Mouse (Mus musculus) left cerebral cortex, adult 8-10 months (tissue): Measurements from ENCODE around the gene Adcy2. TPM values are rescaled to one million over a fixed set of nuclear protein-coding genes. Genes with fewer than 3 reads are reported as not detected.

Source experiments
- DNase-seq, 2 experiments: peaks; one replicate each; pipeline ENCODE4 v3.0.0; 2022; ENCODE audit warnings: low spot score in 2 of 2
- total RNA-seq, 4 experiments: library from RNA; stranded (reverse); gene quantifications; 2 replicates each; pipeline ENCODE4 v1.2.4; 2022

Adcy2 gene
- total RNA-seq, 4 experiments from 2014 or later, result 113 to 130 (median 124) TPM

DNA sequence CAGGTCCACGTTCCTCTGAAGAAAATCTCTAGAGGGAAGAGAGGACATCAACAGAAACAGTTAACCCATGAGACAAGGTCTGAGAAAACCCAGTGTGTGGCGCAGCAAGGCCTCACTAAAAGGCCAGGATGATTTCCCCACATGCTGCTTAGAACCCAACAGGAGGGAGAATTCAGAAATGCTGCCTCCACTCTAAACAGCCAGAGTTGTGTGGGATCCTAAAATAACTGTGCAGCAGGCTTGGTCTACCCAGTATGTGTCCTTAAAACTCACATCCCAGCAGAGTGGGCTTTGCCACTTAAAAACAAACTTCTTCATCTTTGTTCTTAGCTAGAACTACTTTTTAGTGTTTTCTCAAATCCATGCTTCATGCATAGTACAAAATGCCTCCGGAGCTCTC lies 26.2 kb downstream of the Adcy2 start:
- DNase-seq, result peak in 1 of 2 experiments; percentile 28

DNA sequence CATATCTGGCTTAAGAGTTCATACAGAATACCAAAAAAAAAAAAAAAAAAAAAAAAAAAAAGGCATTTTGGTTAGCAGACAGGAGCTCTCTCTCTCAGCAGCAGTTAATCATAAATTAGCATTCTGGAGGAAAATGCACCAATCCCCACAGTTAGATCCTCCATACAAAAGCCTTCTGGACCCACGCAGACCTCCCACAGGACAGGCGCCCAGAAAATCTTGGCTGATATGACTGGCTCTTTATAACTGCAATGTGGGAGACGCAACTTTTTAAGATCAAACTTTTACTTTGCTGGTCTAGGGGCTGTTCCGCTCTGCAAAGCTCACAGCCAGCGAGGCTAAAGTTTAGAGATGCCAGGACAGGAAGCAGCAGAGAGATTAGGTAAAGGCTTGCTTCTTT lies 37.8 kb downstream of the Adcy2 start:
- DNase-seq, result peak in 1 of 2 experiments; percentile 48

DNA sequence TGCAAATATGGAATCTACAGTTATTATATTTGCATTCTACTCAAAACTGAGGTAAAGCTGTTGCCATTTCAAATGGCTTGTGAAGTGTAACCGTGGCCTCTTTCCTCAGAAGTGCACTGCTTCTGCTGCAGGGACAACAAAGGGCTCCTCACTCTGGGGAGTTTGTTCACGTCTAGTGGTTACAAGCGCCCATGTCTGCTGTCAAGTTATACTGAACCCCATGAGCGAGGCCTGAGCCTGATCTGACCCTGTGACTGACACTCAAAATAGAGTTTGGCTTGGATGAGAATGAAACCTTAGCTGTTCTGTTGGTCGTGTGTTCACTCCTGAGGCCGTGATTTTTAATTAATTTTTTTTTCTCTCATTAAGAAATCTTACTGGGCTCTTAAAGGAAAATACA lies 38.8 kb downstream of the Adcy2 start:
- DNase-seq, result no peak

DNA sequence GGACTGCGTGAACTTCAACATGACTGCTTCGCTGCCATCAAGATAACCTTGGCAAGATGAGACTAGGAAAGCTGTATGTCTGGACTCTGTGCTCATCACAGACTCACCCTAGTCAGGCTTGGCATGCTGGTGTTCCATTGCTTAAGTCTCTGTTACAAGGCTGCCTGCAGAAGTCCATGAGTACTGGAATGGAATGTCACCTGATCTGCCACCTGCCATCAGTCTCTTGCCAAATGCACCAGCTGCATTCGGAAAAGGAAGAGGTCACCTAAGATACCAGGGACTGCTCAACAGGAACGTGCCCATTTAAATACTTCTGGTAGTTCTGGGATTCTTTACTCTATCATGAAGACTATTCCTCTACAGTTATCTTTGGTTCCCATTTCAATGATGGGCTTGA lies 39.9 kb downstream of the Adcy2 start:
- DNase-seq, result no peak

DNA sequence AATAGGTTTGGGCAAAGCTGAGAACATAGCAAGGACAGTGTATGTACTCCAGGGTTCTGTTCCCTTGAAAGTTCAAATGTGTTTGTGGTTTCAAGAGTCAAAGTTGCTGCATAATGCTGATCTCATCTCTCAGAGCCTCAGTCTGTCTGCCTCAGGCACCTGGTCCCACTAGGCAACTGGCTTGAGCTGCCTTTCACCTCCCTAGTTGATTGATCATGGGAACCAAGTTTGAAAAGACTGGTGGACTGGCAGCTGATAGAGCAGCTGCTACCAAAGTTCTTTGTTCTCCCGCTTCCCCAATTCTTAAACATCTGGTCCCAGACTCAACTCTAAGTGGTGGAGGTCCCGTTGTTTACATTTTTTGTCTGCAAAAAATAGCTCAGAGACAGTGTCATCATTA lies 56.6 kb downstream of the Adcy2 start:
- no peak for DNase-seq

DNA sequence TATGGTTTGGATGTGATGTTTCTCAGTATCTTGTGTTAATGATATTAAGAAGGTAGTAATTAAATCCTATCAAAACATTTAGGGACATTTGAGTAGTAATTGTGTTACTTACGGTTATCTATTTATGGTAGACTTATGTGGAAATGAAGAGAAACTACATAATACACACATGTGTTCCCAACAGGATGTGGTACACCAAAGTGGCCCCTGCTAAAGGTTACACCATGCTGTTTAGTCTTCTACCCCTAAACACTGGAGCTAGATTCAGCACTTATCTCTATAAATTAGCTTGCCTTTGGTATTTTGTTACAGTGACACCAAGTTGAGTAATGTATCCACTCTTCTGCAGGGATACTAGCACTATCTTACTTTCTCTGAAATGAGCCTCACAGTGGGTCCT lies 57.9 kb downstream of the Adcy2 start:
- DNase-seq, result no peak

DNA sequence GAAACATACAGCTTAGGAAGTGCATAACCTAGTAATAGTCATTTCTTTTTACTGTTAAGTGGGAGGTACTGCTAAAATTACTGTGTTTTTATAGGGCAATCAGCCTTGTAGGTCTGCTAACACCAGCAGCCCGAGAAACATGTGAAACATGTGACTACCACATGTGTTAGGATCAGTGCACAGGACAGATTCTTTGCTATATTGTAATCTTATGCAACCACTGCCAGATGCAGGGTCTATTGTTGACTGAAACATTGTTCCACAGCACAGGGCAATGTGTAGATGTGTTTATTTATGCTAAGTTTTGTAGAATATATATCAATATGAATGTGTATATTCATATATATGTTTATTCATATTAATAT lies 67.1 kb downstream of the Adcy2 start:
- no peak for DNase-seq

DNA sequence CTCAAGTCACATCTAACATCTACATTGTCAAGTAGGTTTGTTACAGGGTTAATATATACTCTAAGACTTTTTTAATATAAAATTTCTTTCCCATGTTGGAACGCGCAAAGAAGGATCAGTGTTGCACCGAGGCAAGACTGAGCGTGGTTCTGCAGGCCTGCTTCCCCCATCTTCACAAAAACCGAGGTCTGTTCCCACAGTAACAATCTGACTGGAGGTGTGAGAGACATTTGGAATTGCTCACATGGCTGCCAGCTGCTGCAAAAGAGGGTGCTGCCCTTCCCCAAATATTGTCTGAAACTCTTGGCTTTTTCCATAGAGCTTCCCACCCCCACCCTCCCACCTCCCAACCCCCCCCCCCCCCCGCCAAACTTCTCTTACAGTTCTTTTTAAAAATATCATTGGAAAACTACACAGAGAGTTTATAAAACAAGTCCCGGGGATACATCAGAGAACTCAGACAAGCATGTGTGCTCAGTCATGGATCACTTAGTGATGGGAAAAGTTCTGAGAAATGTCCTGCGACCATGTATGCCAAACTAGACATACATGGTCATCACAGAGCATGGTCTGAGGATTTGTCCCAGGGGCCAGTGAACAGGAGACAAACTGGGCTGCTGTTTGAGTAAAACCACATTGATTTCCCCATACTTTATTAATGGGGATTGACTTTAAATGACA lies 67.6 kb downstream of the Adcy2 start:
- DNase-seq, result peak in 1 of 2 experiments; percentile 46

DNA sequence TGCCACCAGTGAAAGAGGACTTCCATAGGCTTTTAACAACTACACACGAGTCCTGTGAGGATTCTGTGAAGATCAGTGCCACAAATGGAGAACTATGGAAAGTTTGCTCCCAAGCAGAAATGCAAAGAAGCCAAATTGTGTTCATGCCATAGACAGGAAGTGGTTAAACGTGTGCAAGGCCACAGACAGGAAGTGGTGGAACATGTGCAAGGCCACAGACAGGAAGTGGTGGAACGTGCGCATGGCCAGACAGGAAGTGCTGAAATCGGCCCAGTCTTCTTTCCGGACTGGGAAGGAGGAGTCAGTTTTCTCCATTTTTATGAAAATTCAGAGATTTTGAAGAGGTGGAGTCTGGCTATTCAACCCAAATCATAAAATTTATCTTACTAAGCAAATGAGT lies 70.9 kb downstream of the Adcy2 start:
- DNase-seq, result no peak

DNA sequence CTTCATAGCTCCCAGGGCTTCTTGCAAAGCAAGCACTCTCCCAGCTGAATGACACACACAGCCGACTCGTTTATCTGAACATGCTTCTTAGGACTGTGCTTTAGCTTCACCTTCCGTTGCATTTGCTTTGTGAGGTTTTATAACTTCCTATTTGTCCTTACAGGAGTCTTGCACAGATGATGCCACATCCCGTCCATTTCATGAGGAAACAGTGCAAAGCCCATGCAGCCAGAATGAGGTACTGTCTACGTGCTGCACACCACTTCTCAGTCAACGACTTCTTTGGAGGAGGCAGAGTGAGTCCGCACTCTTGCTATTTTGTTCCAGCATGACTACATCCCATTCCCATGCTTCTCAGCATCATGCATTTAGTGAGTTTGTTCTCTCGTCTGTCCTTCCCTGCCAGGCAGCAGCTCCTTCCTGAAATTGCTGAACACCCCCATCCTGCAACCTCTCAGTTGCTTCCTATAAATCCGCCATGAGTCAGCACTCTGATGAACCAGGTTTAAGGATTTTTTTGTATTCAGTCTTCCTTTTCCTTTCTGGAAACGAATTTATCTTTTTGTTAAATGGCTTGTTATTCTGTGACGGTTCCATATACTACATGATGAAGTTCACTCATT lies 85.6 kb downstream of the Adcy2 start:
- DNase-seq, result peak in 1 of 2 experiments; percentile 31

DNA sequence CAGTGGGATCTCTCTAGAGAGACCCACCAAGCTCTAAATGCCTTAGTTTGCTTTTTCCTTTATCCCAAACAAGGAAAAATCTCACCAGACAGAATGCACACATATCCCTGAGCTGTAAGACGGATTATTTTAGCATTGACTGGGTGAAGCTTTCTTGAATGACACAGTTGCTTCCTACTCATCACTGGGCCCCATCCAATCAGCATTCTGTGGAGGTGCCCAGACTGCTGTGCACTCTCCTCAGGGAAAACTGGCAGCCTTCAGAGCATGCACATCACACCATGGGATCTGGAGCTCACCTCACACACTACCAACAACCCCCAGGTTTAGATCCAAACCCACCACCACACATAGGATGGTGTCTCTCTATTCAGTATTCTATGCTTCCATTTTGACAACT lies 92.7 kb downstream of the Adcy2 start:
- peak in 1 of 2 experiments; percentile 61 for DNase-seq

DNA sequence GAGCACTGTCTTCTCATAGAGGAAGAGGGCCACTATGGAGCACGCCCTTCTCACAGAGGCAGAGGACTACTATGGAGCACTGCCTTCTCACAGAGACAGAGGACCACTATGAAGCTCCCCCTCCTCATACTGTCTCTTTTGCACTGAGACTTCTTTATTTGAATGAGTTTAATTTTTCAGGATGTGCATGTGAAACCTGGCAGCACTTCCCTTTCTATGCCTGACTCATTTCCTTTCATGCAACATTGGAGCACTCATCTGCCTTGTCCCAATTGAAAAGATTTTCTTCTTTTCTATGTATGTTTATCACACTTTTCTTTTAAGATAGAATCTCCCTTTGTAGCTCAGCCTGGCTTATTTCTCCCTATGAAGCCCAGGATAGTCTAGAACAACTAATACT lies 96.6 kb downstream of the Adcy2 start:
- DNase-seq, result no peak

DNA sequence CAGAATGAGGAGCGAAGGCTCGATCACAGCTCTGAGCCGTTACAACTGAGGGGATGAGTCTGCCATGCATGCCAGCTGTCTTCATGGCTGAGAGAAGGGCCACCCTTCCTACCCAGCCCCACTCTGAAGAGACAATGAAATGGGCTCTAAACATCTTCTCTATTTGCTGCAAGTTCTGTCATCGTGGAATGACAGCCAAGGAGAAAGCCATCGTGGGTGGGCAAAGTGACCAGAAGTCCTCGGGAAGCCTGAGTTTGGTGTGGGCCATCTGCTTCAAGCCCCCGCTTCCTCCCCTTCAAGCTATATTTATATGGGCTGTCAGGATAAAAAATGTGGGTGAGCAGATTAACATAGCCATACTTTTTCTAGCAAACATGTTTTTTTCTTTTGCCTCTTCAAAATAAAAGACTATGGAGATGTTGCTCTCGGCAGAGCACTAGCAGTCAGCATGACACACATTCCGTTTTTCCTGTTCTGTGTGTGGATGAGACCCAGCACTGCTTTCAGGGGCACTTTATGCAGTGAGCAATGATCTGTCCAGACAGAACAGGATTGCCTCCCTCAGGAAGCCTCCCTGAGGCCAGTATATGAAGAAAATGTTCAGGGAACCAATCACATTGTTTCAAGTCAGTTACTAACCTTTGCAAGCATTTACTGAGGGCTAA lies 109.3 kb downstream of the Adcy2 start:
- peak in 1 of 2 experiments; percentile 83 for DNase-seq

DNA sequence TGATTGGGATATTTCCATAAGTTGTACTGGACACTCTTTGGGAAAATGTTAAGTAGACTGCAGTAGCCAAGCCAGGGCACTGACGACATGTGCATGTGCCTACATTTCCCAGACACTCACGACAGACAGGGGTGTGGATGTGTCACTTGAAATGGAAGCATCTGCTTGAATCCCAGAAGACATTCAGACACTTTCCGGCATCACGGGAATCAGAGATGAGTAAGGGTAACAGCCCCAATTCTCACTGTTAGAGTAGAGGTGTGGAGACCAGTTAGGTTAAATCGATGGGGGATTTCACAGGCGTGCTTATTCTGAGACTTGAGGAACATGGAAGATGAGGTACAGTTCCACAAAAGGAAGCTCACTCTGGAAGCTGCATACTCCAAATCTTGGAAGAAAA lies 130.6 kb downstream of the Adcy2 start:
- DNase-seq, result no peak

DNA sequence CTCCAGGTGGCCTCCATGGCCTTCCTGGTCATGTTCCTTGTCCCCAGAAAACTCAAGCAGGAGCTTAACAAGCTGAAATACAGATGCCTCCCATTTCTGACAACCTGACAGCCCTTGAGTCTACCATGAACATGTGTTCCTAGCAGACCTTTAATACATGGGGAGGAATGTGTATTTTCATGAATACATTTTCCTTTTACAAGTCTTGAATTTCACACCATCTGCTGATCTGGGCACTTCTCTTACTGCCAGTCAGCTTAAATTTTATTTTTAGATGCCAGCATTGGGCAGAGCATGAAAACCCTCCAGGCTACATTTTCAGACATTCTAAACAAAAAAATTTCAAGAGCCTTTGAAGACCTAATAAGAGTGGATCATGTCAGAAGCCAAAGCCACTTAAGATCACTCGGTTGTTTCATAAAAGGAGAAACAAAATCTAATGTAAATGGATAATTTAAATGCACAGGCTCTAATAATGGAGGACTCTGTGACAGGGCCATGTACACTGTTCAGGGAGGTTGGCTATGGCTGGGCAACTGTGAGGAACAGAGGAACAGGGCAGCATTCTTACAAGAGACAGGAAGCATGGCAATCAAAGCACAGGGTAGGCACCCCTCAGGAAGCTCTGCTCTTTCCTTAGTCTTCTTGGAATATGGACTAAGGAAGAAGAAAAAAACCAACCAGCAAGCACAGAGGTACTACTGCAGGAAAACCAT lies 131.2 kb downstream of the Adcy2 start:
- DNase-seq, result no peak

DNA sequence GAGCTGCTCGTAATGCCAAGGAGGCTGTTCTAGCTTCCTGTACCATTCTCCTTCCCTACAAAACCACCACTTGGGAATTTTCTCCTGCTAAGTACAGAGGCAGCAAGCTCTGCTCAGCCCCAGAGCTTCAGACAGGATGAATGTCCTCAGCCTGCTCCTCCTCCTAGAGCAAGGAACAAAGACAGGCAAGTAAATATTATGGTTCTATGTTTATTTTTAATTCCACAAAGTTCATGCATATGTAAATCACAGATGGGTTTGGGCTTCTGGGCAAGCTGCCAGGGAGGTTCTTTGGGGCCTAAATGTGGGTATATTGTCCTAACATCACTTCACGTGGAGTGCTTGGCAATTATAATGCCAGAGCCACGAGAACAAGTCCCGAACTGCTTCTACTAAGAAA lies 139.3 kb downstream of the Adcy2 start:
- no peak for DNase-seq

DNA sequence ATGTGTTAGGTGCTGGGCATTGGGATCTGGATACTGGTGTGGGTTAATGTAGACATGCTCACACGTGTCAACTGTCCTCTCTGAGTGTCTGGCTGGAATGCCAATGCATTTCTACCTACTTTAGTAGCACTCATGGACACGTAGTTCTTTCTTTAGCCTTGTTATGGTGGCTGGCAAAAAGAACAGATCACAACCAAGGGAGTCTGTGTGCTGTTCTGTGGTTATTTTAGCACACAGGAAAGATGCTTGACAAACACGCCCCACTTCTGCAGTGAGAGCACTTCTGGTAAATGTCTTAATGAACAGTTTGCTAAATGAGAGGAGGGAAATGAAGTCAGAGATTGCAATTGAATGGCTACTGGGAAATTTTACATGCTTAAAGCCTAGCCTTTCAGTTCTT lies 151.1 kb downstream of the Adcy2 start:
- no peak for DNase-seq

DNA sequence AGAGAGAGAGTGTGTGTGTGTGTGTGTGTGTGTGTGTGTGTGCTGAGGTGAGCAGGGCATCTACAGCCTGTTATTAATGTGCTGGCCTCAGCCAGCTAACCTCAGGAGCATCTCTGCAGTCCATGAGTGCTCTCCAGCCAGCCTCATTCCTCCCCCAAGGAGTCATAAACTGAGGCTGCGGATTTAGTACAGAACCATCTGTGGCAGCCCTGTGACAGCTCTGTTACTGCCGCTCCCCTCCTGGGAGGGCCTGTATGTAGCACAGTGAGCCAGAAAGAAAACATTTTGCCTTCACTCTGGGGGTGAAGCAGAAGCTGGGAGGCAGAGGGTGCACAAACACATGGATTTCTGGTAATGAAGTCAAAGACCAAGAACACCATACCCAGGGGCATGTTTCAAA lies 159.8 kb downstream of the Adcy2 start:
- DNase-seq, result no peak

DNA sequence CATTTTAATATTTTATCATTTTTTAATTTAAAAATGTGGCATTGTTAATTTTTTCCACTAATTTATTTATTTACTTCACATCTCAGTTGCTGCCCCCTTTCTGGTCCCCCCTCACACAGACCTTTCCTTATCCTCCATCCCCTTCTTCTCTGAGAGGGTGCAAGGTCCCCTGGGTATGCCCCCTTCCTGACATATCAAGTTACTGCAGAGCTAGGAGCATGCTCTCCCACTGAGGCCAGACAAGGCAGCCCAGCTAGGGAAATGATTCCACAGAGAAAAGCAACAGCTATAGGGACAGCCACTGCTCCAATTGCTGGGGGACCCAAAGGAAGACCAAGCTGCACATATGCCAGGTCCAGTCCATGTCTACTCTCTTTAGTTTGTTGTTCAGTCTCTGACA lies 163.2 kb downstream of the Adcy2 start:
- DNase-seq, result no peak

DNA sequence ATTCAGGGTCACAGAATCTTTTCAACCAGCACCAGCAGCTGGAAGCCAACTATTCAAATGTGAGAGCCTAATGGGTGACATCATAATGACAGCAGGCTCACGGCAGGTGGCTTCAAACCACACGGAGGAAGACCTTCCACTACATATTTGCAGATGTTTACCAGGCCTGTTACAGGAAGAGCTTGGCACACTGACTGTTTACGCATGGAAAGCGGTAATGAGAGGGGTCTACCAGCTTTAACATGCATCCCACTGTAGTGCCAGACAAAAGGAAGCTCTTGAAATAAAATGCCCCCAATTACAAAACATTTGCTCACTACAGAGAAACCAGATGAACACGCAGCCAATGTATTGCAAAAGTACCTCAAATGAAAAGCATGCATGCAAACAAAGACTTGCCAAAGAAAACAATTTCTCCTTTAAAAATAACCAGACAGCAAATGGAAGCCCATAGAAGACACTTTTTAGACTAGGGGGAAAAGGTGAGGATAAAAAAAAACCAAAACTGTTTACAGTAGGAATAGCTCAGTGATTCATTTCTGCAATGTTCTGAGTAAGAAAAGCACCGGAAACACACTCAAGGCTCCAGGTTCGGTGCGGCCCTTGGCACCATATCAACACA lies 163.8 kb downstream of the Adcy2 start:
- no peak for DNase-seq

DNA sequence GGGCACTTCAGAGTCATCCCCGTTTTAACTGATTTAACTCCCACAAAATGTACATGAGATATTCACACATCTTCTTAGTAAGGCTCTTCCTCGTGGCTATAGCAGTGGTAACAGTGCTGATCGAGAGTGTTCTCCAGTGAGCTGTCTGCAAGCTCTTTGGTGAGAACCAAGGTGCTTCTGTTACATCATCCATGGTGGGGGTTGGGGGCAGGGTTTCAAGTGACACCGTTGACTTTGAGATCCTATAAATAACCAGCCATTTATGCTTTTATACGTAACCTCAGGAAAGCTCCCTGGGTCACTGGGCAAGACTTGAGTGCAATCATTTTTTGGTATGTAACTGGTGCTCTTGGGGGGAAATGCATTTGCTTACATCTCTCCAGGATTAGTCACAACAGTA lies 167.2 kb downstream of the Adcy2 start:
- no peak for DNase-seq
